Mouse (Mus musculus) heart, postnatal 0 days (tissue): ENCODE results near the gene Rnf121. TPM values are rescaled to one million over a fixed set of nuclear protein-coding genes. Genes with fewer than 3 reads are reported as not detected.

ENCODE experiments used
- ATAC-seq: fragments of 200-750 bp; cut with Nextera tagmentation; 2 replicates; pipeline ENCODE4 v1.8.0; 2017; ENCODE audit warnings: low read depth, moderate number of reproducible peaks, moderate library complexity; ENCODE audit not compliant: insufficient read depth
- DNase-seq: peaks from one replicate; pipeline ENCODE4 v3.0.0-alpha.2; 2016; ENCODE audit warnings: low spot score
- H3K27ac ChIP-seq: fragments of 300-500 bp; sonication (generic); 2 replicates; pipeline ENCODE4 v1.5.1; 2014; ENCODE audit warnings: low read depth, mild to moderate bottlenecking
- H3K27me3 ChIP-seq: fragments of 300-500 bp; sonication (generic); 2 replicates; pipeline ENCODE4 v1.6.1; 2014; ENCODE audit warnings: low read length, mixed read lengths; ENCODE audit not compliant: control insufficient read depth, insufficient read depth
- H3K36me3 ChIP-seq: fragments of 300-500 bp; sonication (generic); replicated peaks from 2 replicates; pipeline ENCODE4 v1.6.1; 2014; ENCODE audit warnings: low read length, mixed read lengths; ENCODE audit not compliant: control insufficient read depth, insufficient read depth
- H3K4me1 ChIP-seq: fragments of 300-500 bp; sonication (generic); 2 replicates; pipeline ENCODE4 v1.6.1; 2014; ENCODE audit warnings: antibody characterized with exemption; ENCODE audit not compliant: control insufficient read depth, insufficient read depth
- H3K4me2 ChIP-seq: fragments of 300-500 bp; sonication (generic); 2 replicates; pipeline ENCODE4 v1.6.1; 2014; ENCODE audit warnings: low read depth, mild to moderate bottlenecking, low read length, moderate library complexity
- H3K4me3 ChIP-seq: fragments of 300-500 bp; sonication (generic); 2 replicates; pipeline ENCODE4 v1.5.1; 2014; ENCODE audit warnings: low read depth, low read length
- H3K9ac ChIP-seq: fragments of 300-500 bp; sonication (generic); replicated peaks from 2 replicates; pipeline ENCODE4 v1.6.1; 2014; ENCODE audit warnings: low read depth, low read length, mixed read lengths
- H3K9me3 ChIP-seq: fragments of 300-500 bp; sonication (generic); replicated peaks from 2 replicates; pipeline ENCODE4 v1.6.1; 2016; ENCODE audit warnings: low read length; ENCODE audit not compliant: control insufficient read depth
- CTCF ChIP-seq: IDR thresholded peaks from 2 replicates; pipeline ENCODE4 v1.5.1; 2016; ENCODE audit warnings: antibody characterized with exemption, control low read depth, low read depth
- EP300 ChIP-seq: IDR thresholded peaks from 2 replicates; pipeline ENCODE4 v1.6.1; 2016; ENCODE audit warnings: antibody characterized with exemption, low read depth
- WGBS: fragments of 180-500 bp; shearing (Covaris S2); extraction: QIAGEN DNeasy Blood & Tissue Kit; methylation state at CpG from one replicate; pipeline ENCODE4 v1.1.7; 2014; 5-methylcytosine and 5-hydroxymethylcytosine counted together
- polyA plus RNA-seq: library from polyadenylated mRNA; unstranded; fragments of >200 nt; fragmentation: Nextera tagmentation; extraction: Ambion mirVana; gene quantifications from 2 replicates; pipeline ENCODE4 v1.2.1, GENCODE M21; 2015
- total RNA-seq: library from RNA; depleted of rRNA; stranded (reverse); fragments of >200 nt; gene quantifications from 2 replicates; pipeline ENCODE4 v1.2.3, GENCODE M21; 2014; ENCODE audit warnings: low replicate concordance

Gene Rnf121
- total and polyA plus RNA-seq, 2 experiments from 2014 or later, result 10.7 to 18.2 TPM

- no peaks in the 10 kb centered on the region for H3K27me3 ChIP-seq
- peak overlapping the region; percentile 32 for H3K4me3 ChIP-seq
- H3K9me3 ChIP-seq, result no peaks in the 10 kb centered on the region
- H3K4me1 ChIP-seq, result 0 out of 2 replicates have a peak, but pooled peaks cover 6% of the 10 kb centered on the region
- TF ChIP-seq EP300 (no peak), CTCF (no peak)
- no peak overlapping the region for H3K27ac ChIP-seq
- no peak for DNase-seq
- no peaks in the 10 kb centered on the region for H3K36me3 ChIP-seq
- peak overlapping the region; percentile 63 for H3K4me2 ChIP-seq
- 12% methylated on average over 23 of the region's 23 CpGs for WGBS
- H3K9ac ChIP-seq, result peak overlapping the region; percentile 47
- peak; percentile 28; the same call in 1 of the 2 replicates for ATAC-seq
Observed at GRCm38 (mm10) chr7:102106700-102107141, 41.5 kb upstream of the Rnf121 start.

- TF ChIP-seq EP300 (no peak), CTCF (no peak)
- Histone ChIP-seq H3K9me3 (no peaks in the 10 kb centered on the region), H3K27me3 (no peaks in the 10 kb centered on the region), H3K27ac (no peak overlapping the region), H3K4me1 (peaks cover 22% of the 10 kb centered on the region), H3K9ac (no peak overlapping the region), H3K36me3 (no peaks in the 10 kb centered on the region), H3K4me2 (no peak overlapping the region), H3K4me3 (no peak overlapping the region)
- 49% methylated on average over 5 of the region's 5 CpGs for WGBS
- DNase-seq, result no peak
- no peak for ATAC-seq
Observed at GRCm38 (mm10) chr7:102104126-102104525, 38.9 kb upstream of the Rnf121 start.

- Histone ChIP-seq H3K4me3 (no peak overlapping the region), H3K9me3 (no peaks in the 10 kb centered on the region), H3K4me1 (peaks cover 22% of the 10 kb centered on the region), H3K9ac (no peak overlapping the region), H3K4me2 (no peak overlapping the region), H3K27ac (no peak overlapping the region), H3K36me3 (no peaks in the 10 kb centered on the region), H3K27me3 (no peaks in the 10 kb centered on the region)
- ATAC-seq (no peak), DNase-seq (no peak)
- 55% methylated on average over 2 of the region's 2 CpGs for WGBS
- TF ChIP-seq EP300 (no peak), CTCF (no peak)
Observed at GRCm38 (mm10) chr7:102103555-102103954, 38.3 kb upstream of the Rnf121 start.

GRCm38 (mm10) chr7:102102696-102103095 is 37.4 kb upstream of the Rnf121 start:
- no peak for DNase-seq
- Histone ChIP-seq H3K4me2 (no peak overlapping the region), H3K27ac (no peak overlapping the region), H3K4me3 (no peak overlapping the region), H3K9me3 (no peaks in the 10 kb centered on the region), H3K36me3 (no peaks in the 10 kb centered on the region), H3K9ac (no peak overlapping the region), H3K27me3 (no peaks in the 10 kb centered on the region), H3K4me1 (peaks cover 22% of the 10 kb centered on the region)
- TF ChIP-seq EP300 (no peak), CTCF (no peak)
- no peak for ATAC-seq
- WGBS, result 54% methylated on average over 6 of the region's 6 CpGs

DNA sequence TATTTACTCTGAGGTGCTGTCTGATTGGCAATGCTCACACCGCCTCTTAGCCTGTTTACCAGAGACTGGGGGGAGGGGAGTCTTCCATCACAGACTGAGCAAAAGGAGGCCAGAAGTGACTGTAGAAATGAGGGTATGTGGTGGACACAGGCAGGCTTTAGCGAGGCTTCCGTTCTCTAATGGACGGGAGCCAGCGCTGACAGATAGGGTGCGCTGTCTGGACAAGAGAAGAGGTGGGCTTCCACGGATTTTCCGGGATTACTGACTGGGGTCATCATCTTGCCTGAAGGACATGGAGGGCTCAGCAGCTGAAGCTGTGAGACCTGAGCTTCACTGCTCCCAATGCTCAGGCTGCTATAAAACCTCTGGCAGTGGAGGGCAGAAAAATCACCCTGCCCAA is 37.0 kb upstream of the Rnf121 start:
- TF ChIP-seq CTCF, result 0 out of 2 replicates have a peak, but pooled peaks have one; percentile 0
- TF ChIP-seq EP300, result no peak
- no peak overlapping the region for H3K27ac ChIP-seq
- no peaks in the 10 kb centered on the region for H3K27me3 ChIP-seq
- no peak for DNase-seq
- no peak overlapping the region for H3K4me2 ChIP-seq
- H3K4me1 ChIP-seq, result peaks cover 22% of the 10 kb centered on the region
- no peak overlapping the region for H3K9ac ChIP-seq
- no peak overlapping the region for H3K4me3 ChIP-seq
- WGBS, result 55% methylated on average over 8 of the region's 8 CpGs
- H3K9me3 ChIP-seq, result no peaks in the 10 kb centered on the region
- H3K36me3 ChIP-seq, result no peaks in the 10 kb centered on the region
- no peak for ATAC-seq

GRCm38 (mm10) chr7:102101487-102101886 is 36.2 kb upstream of the Rnf121 start, which contains the start of gene Art1:
Gene Art1 (plus strand): TSS chr7:102101743.
- Histone ChIP-seq H3K4me1 (peaks cover 17% of the 10 kb centered on the region), H3K27me3 (no peaks in the 10 kb centered on the region), H3K27ac (peak within 1 kb of the TSS; percentile 44), H3K36me3 (no peaks in the 10 kb centered on the region), H3K4me3 (no peak within 1 kb of the TSS), H3K9me3 (no peaks in the 10 kb centered on the region), H3K9ac (no peak within 1 kb of the TSS), H3K4me2 (peak within 1 kb of the TSS; percentile 65; the same call in 1 of the 2 replicates)
- DNase-seq (no peak), ATAC-seq (no peak)
- 40% methylated on average over 5 of the region's 5 CpGs for WGBS
- no peak for TF ChIP-seq EP300
- TF ChIP-seq CTCF, result no peak
